Mouse (Mus musculus): ENCODE results near the gene Tlx2. TPM values are rescaled to one million over a fixed set of nuclear protein-coding genes. Genes with fewer than 3 reads are reported as not detected.

Tlx2 gene
- polyA plus RNA-seq (2015; fragmentation: Nextera tagmentation; extraction: Ambion mirVana): not detected in 2 replicates

- peaks cover 95% of the 10 kb centered on the region for H3K27me3 ChIP-seq
- no peak within 1 kb of the TSS; the same call in 1 of the 2 replicates for H3K4me2 ChIP-seq (replicated peaks)
- peak within 1 kb of the TSS; percentile 11 for H3K4me3 ChIP-seq
These were observed at the start of gene Tlx2 for GRCm38 (mm10) chr6:83070247-83070310. Gene Tlx2, minus strand, starts transcription at chr6:83070293.

DNA sequence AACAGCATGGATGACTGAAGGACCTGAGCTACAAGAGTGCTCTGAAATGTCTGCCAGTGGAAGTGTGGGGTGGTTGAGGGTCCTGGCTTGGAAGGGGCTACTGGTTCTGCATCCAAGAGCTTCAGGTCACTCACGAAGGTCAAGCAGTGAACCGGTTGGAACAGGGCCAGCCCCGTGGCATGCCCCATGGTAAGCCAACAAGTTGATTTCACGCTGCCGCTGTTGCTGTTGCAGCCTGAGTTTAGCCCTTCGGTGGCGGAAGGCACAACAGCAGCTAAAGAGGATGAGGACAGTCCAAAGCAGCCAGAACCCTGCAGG lies 49.6 kb upstream of the Tlx2 start:
- 83% methylated on average over 7 of the region's 7 CpGs for WGBS
- peaks cover 66% of the 10 kb centered on the region for H3K4me1 ChIP-seq
- H3K9me3 ChIP-seq: no peaks in the 10 kb centered on the region
- H3K27ac ChIP-seq (replicated peaks): peak overlapping the region; percentile 95; the same call in 1 of the 2 replicates
- H3K36me3 ChIP-seq: peaks cover 25% of the 10 kb centered on the region; the same call in 1 of the 2 replicates
- no peak for ATAC-seq (replicated peaks)
- peak overlapping the region; percentile 95 for H3K9ac ChIP-seq (replicated peaks)
- no peaks in the 10 kb centered on the region for H3K27me3 ChIP-seq
- peak overlapping the region; percentile 95 for H3K4me2 ChIP-seq (replicated peaks)
- H3K4me3 ChIP-seq: peak overlapping the region; percentile 86

More at GRCm38 (mm10) chr6:83070247-83070310, at the start of gene Tlx2:
- H3K9ac ChIP-seq (replicated peaks): no peak within 1 kb of the TSS
- no peak within 1 kb of the TSS for H3K27ac ChIP-seq (replicated peaks)
- H3K9me3 ChIP-seq: no peaks in the 10 kb centered on the region
- H3K36me3 ChIP-seq: no peaks in the 10 kb centered on the region
- peaks cover 21% of the 10 kb centered on the region for H3K4me1 ChIP-seq
- ATAC-seq (replicated peaks): no peak
- 0% methylated on average over 10 of the region's 10 CpGs for WGBS

- WGBS: 83% methylated on average over 14 of the region's 14 CpGs
- Histone ChIP-seq H3K9ac (replicated peaks) (0 out of 2 replicates have a peak overlapping the region, but pooled peaks have one; percentile 95), H3K36me3 (peaks cover 25% of the 10 kb centered on the region; the same call in 1 of the 2 replicates), H3K4me2 (replicated peaks) (peak overlapping the region; percentile 95; the same call in 1 of the 2 replicates), H3K27me3 (no peaks in the 10 kb centered on the region), H3K27ac (replicated peaks) (no peak overlapping the region), H3K4me3 (peak overlapping the region; percentile 86; the same call in 1 of the 2 replicates), H3K9me3 (no peaks in the 10 kb centered on the region), H3K4me1 (peaks cover 65% of the 10 kb centered on the region)
- ATAC-seq (replicated peaks): no peak
These were observed 49.0 kb upstream of the Tlx2 start for GRCm38 (mm10) chr6:83118825-83119733.

- WGBS: 85% methylated on average over 11 of the region's 11 CpGs
- Histone ChIP-seq H3K9me3 (no peaks in the 10 kb centered on the region), H3K27ac (replicated peaks) (no peak overlapping the region), H3K27me3 (no peaks in the 10 kb centered on the region), H3K4me2 (replicated peaks) (no peak overlapping the region), H3K4me1 (peaks cover 58% of the 10 kb centered on the region), H3K36me3 (peaks cover 25% of the 10 kb centered on the region; the same call in 1 of the 2 replicates), H3K4me3 (no peak overlapping the region), H3K9ac (replicated peaks) (no peak overlapping the region)
- ATAC-seq (replicated peaks): no peak
These were observed 48.3 kb upstream of the Tlx2 start for GRCm38 (mm10) chr6:83118369-83118768.

- WGBS: 91% methylated on average over 13 of the region's 13 CpGs
- no peak overlapping the region for H3K27ac ChIP-seq (replicated peaks)
- no peaks in the 10 kb centered on the region for H3K9me3 ChIP-seq
- H3K4me1 ChIP-seq: peaks cover 51% of the 10 kb centered on the region
- H3K36me3 ChIP-seq: peaks cover 25% of the 10 kb centered on the region; the same call in 1 of the 2 replicates
- H3K27me3 ChIP-seq: no peaks in the 10 kb centered on the region
- no peak for ATAC-seq (replicated peaks)
- H3K4me3 ChIP-seq: no peak overlapping the region
- no peak overlapping the region for H3K4me2 ChIP-seq (replicated peaks)
- H3K9ac ChIP-seq (replicated peaks): no peak overlapping the region
These were observed 47.5 kb upstream of the Tlx2 start for GRCm38 (mm10) chr6:83117616-83118015.

GRCm38 (mm10) chr6:83117165-83117438 lies 47.0 kb upstream of the Tlx2 start:
- Histone ChIP-seq H3K4me3 (no peak overlapping the region), H3K27me3 (no peaks in the 10 kb centered on the region), H3K4me1 (peaks cover 45% of the 10 kb centered on the region), H3K27ac (replicated peaks) (no peak overlapping the region), H3K36me3 (peaks cover 25% of the 10 kb centered on the region; the same call in 1 of the 2 replicates), H3K9me3 (no peaks in the 10 kb centered on the region), H3K4me2 (replicated peaks) (no peak overlapping the region), H3K9ac (replicated peaks) (0 out of 2 replicates have a peak overlapping the region, but pooled peaks have one; percentile 81)
- 84% methylated on average over 4 of the region's 4 CpGs for WGBS
- ATAC-seq (replicated peaks): no peak

DNA sequence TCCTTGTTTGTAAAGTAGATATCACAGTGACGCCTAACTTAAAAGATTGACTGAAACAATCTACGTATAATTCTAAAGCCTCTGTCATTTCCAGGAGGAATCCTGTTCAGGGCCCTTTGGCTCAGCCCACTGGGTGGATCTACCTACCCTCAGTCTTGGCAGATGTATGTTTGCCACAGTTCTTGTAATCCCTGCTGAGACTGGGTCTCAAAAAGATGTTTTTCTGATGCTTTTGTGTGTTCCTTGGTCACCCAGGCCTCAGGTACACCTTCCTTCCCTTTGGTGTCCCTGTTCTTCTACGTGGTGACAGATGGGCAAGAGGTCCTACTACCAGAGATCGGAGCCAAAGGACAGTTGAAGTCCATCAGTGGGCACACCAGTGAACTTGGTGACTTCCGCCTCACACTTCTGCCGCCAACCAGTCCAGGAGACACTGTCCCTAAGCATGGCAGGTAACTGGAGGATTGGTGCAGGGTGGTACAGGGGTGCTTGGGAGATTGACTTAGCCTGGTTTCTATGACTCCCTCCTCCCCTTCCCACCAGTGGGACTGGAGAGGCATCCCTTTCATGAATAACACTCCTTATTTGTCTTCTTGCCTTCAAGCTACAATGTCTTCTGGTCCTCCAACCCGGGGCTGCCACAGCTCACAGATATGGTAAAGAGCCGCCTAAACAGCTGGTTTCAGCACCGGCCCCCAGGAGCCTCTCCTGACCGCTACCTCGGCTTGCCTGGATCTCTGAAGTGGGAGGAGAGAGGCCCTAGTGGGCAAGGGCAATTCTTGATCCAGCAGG lies 46.5 kb upstream of the Tlx2 start:
- peak overlapping the region; percentile 97 for H3K4me2 ChIP-seq (replicated peaks)
- 76% methylated on average over 11 of the region's 11 CpGs for WGBS
- H3K9me3 ChIP-seq: no peaks in the 10 kb centered on the region
- H3K4me3 ChIP-seq: peak overlapping the region; percentile 77
- no peak for ATAC-seq (replicated peaks)
- no peak overlapping the region for H3K27ac ChIP-seq (replicated peaks)
- H3K27me3 ChIP-seq: no peaks in the 10 kb centered on the region
- H3K9ac ChIP-seq (replicated peaks): peak overlapping the region; percentile 81
- H3K36me3 ChIP-seq: peaks cover 25% of the 10 kb centered on the region; the same call in 1 of the 2 replicates
- peaks cover 44% of the 10 kb centered on the region for H3K4me1 ChIP-seq

GRCm38 (mm10) chr6:83115682-83116372 lies 45.7 kb upstream of the Tlx2 start:
- H3K27ac ChIP-seq (replicated peaks): peak overlapping the region; percentile 79
- H3K9ac ChIP-seq (replicated peaks): peak overlapping the region; percentile 81
- peaks cover 44% of the 10 kb centered on the region for H3K4me1 ChIP-seq
- H3K4me3 ChIP-seq: peak overlapping the region; percentile 77
- H3K27me3 ChIP-seq: no peaks in the 10 kb centered on the region
- H3K36me3 ChIP-seq: peaks cover 26% of the 10 kb centered on the region; the same call in 1 of the 2 replicates
- no peaks in the 10 kb centered on the region for H3K9me3 ChIP-seq
- peak overlapping the region; percentile 97 for H3K4me2 ChIP-seq (replicated peaks)
- WGBS: 1% methylated on average over 47 of the region's 48 CpGs
- peak; percentile 62 for ATAC-seq (replicated peaks)

- peaks cover 40% of the 10 kb centered on the region for H3K4me1 ChIP-seq
- peak within 1 kb of the TSS; percentile 77 for H3K4me3 ChIP-seq
- H3K27ac ChIP-seq (replicated peaks): peak within 1 kb of the TSS; percentile 79
- H3K9ac ChIP-seq (replicated peaks): peak within 1 kb of the TSS; percentile 81
- H3K9me3 ChIP-seq: no peaks in the 10 kb centered on the region
- H3K27me3 ChIP-seq: no peaks in the 10 kb centered on the region
- peaks cover 29% of the 10 kb centered on the region; the same call in 1 of the 2 replicates for H3K36me3 ChIP-seq
- peak within 1 kb of the TSS; percentile 97 for H3K4me2 ChIP-seq (replicated peaks)
- WGBS: 1% methylated on average over 43 of the region's 58 CpGs
- ATAC-seq (replicated peaks): peak; percentile 90
These were observed 45.0 kb upstream of the Tlx2 start, which contains the start of gene Mogs for GRCm38 (mm10) chr6:83115011-83115671. Gene Mogs, plus strand, starts transcription at chr6:83115496.

DNA sequence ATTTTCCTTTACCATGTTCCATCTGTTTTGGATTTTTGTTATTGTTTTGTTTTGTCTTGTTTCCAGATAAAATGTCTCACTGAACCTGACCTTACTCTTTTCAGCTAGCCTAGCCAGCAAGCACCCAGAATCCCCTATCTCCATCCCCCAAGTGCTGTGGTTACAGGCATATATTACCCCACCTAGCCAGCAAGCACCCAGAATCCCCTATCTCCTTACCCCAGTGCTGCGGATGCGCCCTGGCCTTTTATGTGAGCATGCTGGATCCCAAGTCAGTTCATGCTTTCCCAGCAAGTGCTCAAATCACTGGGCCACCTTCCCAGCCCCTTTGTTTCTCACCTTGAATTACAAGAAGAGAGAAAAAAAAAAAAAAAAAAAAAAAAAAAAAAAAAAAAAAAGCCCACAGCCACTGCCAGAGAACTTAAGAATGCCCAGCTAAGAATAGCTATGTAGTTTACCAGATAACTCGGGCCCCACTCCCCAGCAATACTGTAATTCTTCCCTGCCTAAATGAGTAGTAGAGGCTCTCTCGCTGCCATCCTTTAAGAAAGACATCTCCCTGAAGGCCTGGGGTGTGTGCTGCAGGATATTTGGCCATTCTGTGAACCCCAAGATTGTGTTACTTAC lies 41.5 kb upstream of the Tlx2 start:
- Histone ChIP-seq H3K4me2 (replicated peaks) (no peak overlapping the region), H3K36me3 (peaks cover 4% of the 10 kb centered on the region; the same call in 1 of the 2 replicates), H3K27ac (replicated peaks) (no peak overlapping the region), H3K4me3 (no peak overlapping the region), H3K9ac (replicated peaks) (no peak overlapping the region), H3K4me1 (peaks cover 39% of the 10 kb centered on the region), H3K9me3 (no peaks in the 10 kb centered on the region), H3K27me3 (no peaks in the 10 kb centered on the region)
- WGBS: 97% methylated on average over 4 of the region's 4 CpGs
- ATAC-seq (replicated peaks): no peak

Data from forebrain, embryonic 15.5 days (tissue).